Mouse (Mus musculus): ENCODE measurements around the gene Pnck.

- TF ChIP-seq CTCF (IDR thresholded peaks at IDR 0.05 in 2 of 3, conservative IDR thresholded peaks at IDR 0.05 in 1 of 3; ENCODE audit: control insufficient read depth in 1 of 3, insufficient read depth in 1 of 3, low read depth in 2 of 3, low read length in 3 of 3, poor library complexity in 1 of 3, severe bottlenecking in 1 of 3), result no peak
- TF ChIP-seq CHD1 (IDR thresholded peaks at IDR 0.05; ENCODE audit: low read depth, low read length), result no peak
- no peak for TF ChIP-seq GATA1 (IDR thresholded peaks at IDR 0.05; ENCODE audit: low read depth, low read length)
- TF ChIP-seq POLR2AphosphoS2 (IDR thresholded peaks at IDR 0.05; ENCODE audit: low read length), result no peak
- TF ChIP-seq POLR2A (IDR thresholded peaks at IDR 0.05; ENCODE audit: control insufficient read depth in 1 of 2, insufficient read depth in 1 of 2, low read depth in 1 of 2, low read length in 2 of 2, poor library complexity in 1 of 2), result no peak
Measured at GRCm38 (mm10) chrX:73658936-73659574, 862 bp downstream of the Pnck start.

Data from MEL (cell line).